Mouse (Mus musculus) kidney, postnatal 0 days (tissue): Measurements from ENCODE around the gene Col6a6. TPM values are rescaled to one million over a fixed set of nuclear protein-coding genes. Genes with fewer than 3 reads are reported as not detected.
A peak's percentile ranks its signal among the peaks of the same experiment; 100 is the strongest.

Experiments
- ATAC-seq: fragments of 200-750 bp; cut with Nextera tagmentation; replicated peaks from 2 replicates; pipeline ENCODE4 v1.8.0; 2017; ENCODE audit warnings: low read depth, moderate number of reproducible peaks, moderate TSS enrichment, moderate library complexity; ENCODE audit not compliant: low FRiP score
- DNase-seq: peaks from one replicate; pipeline ENCODE4 v3.0.0-alpha.2; 2016; ENCODE audit warnings: low spot score
- H3K27ac ChIP-seq: fragments of 300-500 bp; sonication (generic); 2 replicates; pipeline ENCODE4 v1.5.1; 2014; ENCODE audit warnings: mild to moderate bottlenecking
- H3K27me3 ChIP-seq: fragments of 300-500 bp; sonication (generic); 2 replicates; pipeline ENCODE4 v1.6.1; 2014; ENCODE audit warnings: low read length, mixed read lengths; ENCODE audit not compliant: insufficient read depth
- H3K36me3 ChIP-seq: fragments of 300-500 bp; sonication (generic); 2 replicates; pipeline ENCODE4 v1.6.1; 2014; ENCODE audit warnings: low read length, mixed read lengths; ENCODE audit not compliant: insufficient read depth
- H3K4me1 ChIP-seq: fragments of 300-500 bp; sonication (generic); replicated peaks from 2 replicates; pipeline ENCODE4 v1.6.1; 2014; ENCODE audit warnings: antibody characterized with exemption, low read length, mixed read lengths; ENCODE audit not compliant: insufficient read depth
- H3K4me2 ChIP-seq: fragments of 300-500 bp; sonication (generic); 2 replicates; pipeline ENCODE4 v1.6.1; 2014; ENCODE audit warnings: mild to moderate bottlenecking, low read length, moderate library complexity, mixed read lengths
- H3K4me3 ChIP-seq: fragments of 300-500 bp; sonication (generic); replicated peaks from 2 replicates; pipeline ENCODE4 v1.5.1; 2014; ENCODE audit warnings: low read depth, low read length
- H3K9ac ChIP-seq: fragments of 300-500 bp; sonication (generic); 2 replicates; pipeline ENCODE4 v1.6.1; 2014; ENCODE audit warnings: low read depth, low read length
- H3K9me3 ChIP-seq: fragments of 300-500 bp; sonication (generic); replicated peaks from 2 replicates; pipeline ENCODE4 v1.6.1; 2016; ENCODE audit warnings: low read length, inconsistent platforms, mixed read lengths
- CTCF ChIP-seq: IDR thresholded peaks from 2 replicates; pipeline ENCODE4 v1.5.1; 2016; ENCODE audit warnings: antibody characterized with exemption, low read depth, mild to moderate bottlenecking, moderate library complexity
- WGBS: fragments of 180-500 bp; shearing (Covaris S2); extraction: QIAGEN DNeasy Blood & Tissue Kit; methylation state at CpG from one replicate; pipeline ENCODE4 v1.1.7; 2014; 5-methylcytosine and 5-hydroxymethylcytosine counted together
- polyA plus RNA-seq: library from polyadenylated mRNA; unstranded; fragments of >200 nt; fragmentation: Nextera tagmentation; extraction: Ambion mirVana; gene quantifications from 2 replicates; pipeline ENCODE4 v1.2.1, GENCODE M21; 2015

Col6a6 gene
- 0.19 and 0.21 TPM in 2 replicates for polyA plus RNA-seq

DNA sequence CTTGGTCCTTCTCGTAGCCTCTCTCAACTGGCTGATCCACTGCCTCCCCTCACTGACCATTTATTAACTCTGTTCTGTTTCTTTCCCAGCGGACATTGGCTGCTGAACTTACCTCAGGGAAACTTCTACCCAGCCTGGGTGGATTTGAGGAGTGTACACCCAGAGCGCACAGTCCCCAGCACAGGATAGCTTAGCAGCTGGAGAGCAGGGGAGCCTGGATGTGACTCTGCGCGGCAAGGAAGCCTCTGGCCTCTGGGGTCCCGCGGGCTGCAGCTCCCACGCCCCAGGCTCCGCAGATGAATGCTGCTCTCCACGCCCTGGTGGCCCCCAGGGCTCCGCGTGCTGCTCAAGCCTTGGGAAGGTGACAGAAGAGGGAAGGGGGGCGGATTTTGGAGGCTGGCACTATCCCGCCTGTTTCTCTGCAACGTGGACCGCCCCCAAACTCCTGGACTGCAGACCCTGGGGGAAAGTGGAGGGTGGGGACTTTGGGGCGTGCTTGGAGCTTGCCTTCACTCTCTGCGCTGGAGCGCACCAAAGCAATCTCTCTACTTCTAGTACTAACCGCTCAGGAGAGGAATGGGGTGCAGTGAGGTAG is at the start of gene Col6a6:
Gene Col6a6, minus strand, starts transcription at position 370 of the 595 bp plus-strand sequence.
- Histone ChIP-seq H3K9ac (no peak within 1 kb of the TSS), H3K4me3 (no peak within 1 kb of the TSS), H3K4me2 (peak within 1 kb of the TSS; percentile 52), H3K4me1 (peaks cover 4% of the 10 kb centered on the region; the same call in 1 of the 2 replicates), H3K27ac (no peak within 1 kb of the TSS), H3K9me3 (no peaks in the 10 kb centered on the region), H3K27me3 (no peaks in the 10 kb centered on the region), H3K36me3 (no peaks in the 10 kb centered on the region)
- DNase-seq (peak; percentile 21), ATAC-seq (0 out of 2 replicates have a peak, but pooled peaks have one; percentile 43)
- TF ChIP-seq CTCF, result no peak
- WGBS, result 8% methylated on average over 20 of the region's 20 CpGs

DNA sequence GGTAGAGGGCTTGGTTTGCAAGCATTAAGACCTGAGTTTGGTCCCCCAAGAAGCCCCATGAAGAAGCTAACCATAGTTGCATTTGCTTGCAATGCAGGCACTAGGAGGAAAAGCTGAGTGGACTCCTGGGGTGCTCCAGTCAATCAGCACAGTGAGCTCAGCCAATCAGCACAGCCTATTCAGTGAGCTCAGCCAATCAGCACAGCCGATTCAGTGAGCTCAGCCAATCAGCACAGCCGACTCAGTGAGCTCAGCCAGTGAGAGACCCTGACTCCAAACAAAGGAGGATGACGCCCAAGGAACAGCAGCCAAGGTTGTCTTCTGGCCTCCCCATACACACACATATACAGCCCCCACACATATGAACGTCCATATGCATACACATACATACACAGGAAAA is 48.2 kb upstream of the Col6a6 start:
- H3K27me3 ChIP-seq, result no peaks in the 10 kb centered on the region
- WGBS, result 87% methylated on average over 4 of the region's 4 CpGs
- no peak overlapping the region for H3K4me3 ChIP-seq
- no peaks in the 10 kb centered on the region for H3K36me3 ChIP-seq
- H3K4me1 ChIP-seq, result no peaks in the 10 kb centered on the region
- no peak for TF ChIP-seq CTCF
- H3K27ac ChIP-seq, result no peak overlapping the region
- H3K9me3 ChIP-seq, result no peaks in the 10 kb centered on the region
- no peak overlapping the region for H3K4me2 ChIP-seq
- no peak for DNase-seq
- no peak for ATAC-seq
- no peak overlapping the region for H3K9ac ChIP-seq

DNA sequence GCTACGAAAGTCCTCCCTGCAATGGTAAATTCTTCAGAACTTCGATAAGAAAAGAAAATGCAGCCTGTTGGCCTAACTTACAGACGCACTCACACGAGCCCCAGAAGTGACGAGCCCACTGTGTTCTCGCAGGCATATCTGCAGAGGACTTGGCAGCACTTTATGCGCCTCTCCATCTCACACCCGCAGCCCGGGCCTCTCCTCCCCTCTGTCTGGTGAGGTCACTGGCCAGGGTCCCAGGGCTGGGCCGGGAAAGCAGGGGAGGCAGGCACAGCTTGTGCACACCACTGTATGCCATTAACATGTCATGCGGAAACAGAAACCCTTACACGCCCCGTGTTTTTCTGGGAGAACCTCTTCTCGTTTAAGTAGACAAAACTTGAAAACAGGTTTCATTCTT is 43.7 kb upstream of the Col6a6 start:
- 39% methylated on average over 14 of the region's 14 CpGs for WGBS
- ATAC-seq (no peak), DNase-seq (peak; percentile 6)
- no peaks in the 10 kb centered on the region for H3K4me1 ChIP-seq
- H3K27me3 ChIP-seq, result no peaks in the 10 kb centered on the region
- H3K4me2 ChIP-seq, result no peak overlapping the region
- no peak overlapping the region for H3K9ac ChIP-seq
- H3K27ac ChIP-seq, result no peak overlapping the region
- no peak for TF ChIP-seq CTCF
- H3K36me3 ChIP-seq, result no peaks in the 10 kb centered on the region
- no peak overlapping the region for H3K4me3 ChIP-seq
- no peaks in the 10 kb centered on the region for H3K9me3 ChIP-seq

DNA sequence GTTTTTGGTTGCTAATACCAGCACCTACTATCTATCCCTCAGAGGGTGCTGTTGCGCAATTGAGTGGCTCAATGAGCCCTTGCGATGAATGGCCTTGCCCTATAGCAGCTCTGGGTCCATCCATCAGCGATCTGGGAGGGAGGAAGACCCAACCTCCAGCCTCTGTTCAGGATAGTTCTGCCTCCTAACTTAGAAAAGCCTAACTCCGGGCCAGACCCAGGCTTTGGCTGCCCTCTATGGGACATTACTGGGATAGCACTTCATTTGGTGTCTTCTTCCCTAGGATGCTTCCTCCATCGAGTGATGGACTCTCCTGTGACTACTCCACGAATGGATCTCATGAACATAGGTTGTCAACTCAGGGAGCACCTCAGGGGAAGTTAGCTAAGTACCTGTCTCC is 29.8 kb upstream of the Col6a6 start:
- no peak overlapping the region for H3K9ac ChIP-seq
- no peak overlapping the region for H3K4me2 ChIP-seq
- DNase-seq (peak; percentile 82), ATAC-seq (no peak)
- H3K36me3 ChIP-seq, result no peaks in the 10 kb centered on the region
- WGBS, result 6% methylated on average over 6 of the region's 6 CpGs
- no peaks in the 10 kb centered on the region for H3K4me1 ChIP-seq
- TF ChIP-seq CTCF, result peak; percentile 93
- no peak overlapping the region for H3K4me3 ChIP-seq
- no peak overlapping the region for H3K27ac ChIP-seq
- no peaks in the 10 kb centered on the region for H3K9me3 ChIP-seq
- no peaks in the 10 kb centered on the region for H3K27me3 ChIP-seq

DNA sequence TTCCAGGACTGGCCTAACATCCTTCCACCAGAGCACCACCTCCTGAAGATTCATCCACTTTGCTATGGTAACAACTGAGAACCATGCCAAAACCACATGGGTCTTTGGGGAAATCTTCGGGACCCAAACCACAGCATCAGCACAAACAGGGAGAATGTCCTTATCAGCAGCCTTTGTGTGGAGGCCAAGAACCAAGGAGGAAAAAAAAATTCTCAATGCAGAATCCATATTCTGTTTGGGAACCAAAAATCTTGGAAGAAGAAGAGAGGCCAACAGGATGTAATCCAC is 24.8 kb upstream of the Col6a6 start:
- TF ChIP-seq CTCF, result no peak
- Histone ChIP-seq H3K9ac (no peak overlapping the region), H3K4me2 (no peak overlapping the region), H3K4me3 (no peak overlapping the region), H3K36me3 (no peaks in the 10 kb centered on the region), H3K4me1 (no peaks in the 10 kb centered on the region), H3K9me3 (no peaks in the 10 kb centered on the region), H3K27ac (no peak overlapping the region), H3K27me3 (no peaks in the 10 kb centered on the region)
- 72% methylated on average over 1 of the region's 1 CpGs for WGBS
- ATAC-seq (no peak), DNase-seq (no peak)

DNA sequence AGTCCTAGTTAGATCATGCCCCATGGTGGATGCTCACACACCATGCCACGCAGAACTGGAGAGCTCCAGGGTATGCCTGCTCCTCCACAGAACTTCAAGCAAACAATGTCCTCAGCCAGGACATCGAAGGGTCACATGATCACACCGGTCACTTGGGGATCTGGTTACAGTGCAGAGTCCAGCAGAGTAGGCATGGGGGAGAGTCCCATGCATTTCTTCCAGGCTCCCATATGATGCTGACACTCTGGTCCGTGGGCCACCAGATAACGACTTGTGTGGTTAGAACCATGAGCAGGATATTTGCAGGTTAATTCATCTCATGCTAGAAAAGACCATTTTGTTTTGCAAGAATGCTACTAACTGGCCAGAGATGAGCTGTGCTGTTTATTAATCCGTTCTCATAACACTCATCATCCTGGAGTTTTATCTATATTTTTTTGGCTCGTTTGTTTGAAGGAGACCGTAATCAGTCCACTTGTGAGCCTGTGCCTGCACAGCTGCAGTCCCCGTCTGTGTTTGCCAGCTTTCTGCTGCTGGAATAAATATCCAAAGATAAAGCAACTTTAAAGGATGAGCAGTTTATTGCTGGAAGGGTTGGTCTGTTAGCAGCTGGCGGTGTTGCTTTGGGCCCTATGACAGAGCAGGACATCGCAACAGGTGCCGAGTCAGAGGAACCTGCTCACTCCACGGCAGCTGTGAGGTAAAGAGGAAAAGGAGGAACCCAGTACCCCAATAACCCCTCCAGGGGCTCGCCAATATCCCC is 24.2 kb upstream of the Col6a6 start:
- TF ChIP-seq CTCF, result no peak
- no peaks in the 10 kb centered on the region for H3K36me3 ChIP-seq
- H3K9ac ChIP-seq, result no peak overlapping the region
- no peak overlapping the region for H3K4me2 ChIP-seq
- peak; percentile 20 for DNase-seq
- 62% methylated on average over 14 of the region's 14 CpGs for WGBS
- H3K9me3 ChIP-seq, result no peaks in the 10 kb centered on the region
- H3K27me3 ChIP-seq, result no peaks in the 10 kb centered on the region
- ATAC-seq, result no peak
- no peaks in the 10 kb centered on the region for H3K4me1 ChIP-seq
- H3K4me3 ChIP-seq, result no peak overlapping the region
- H3K27ac ChIP-seq, result no peak overlapping the region
